Mouse (Mus musculus) layer of hippocampus, postnatal 25 days (tissue): ENCODE results near the gene Slc35f6. TPM values are rescaled to one million over a fixed set of nuclear protein-coding genes. Genes with fewer than 3 reads are reported as not detected.
A peak's percentile ranks its signal among the peaks of the same experiment; 100 is the strongest.

Experiments used
- DNase-seq, 2 experiments: peaks; one replicate each; pipeline ENCODE4 v3.0.0; 2022; ENCODE audit warnings: mixed read lengths in 2 of 2, low spot score in 1 of 2; ENCODE audit errors: extremely low spot score in 1 of 2
- total RNA-seq, 2 experiments: library from RNA; stranded (reverse); gene quantifications; 2 replicates each; pipeline ENCODE4 v1.2.3; 2021

Gene Slc35f6
- 10 to 100 TPM; 34.7 to 35.3 TPM for total RNA-seq

DNA sequence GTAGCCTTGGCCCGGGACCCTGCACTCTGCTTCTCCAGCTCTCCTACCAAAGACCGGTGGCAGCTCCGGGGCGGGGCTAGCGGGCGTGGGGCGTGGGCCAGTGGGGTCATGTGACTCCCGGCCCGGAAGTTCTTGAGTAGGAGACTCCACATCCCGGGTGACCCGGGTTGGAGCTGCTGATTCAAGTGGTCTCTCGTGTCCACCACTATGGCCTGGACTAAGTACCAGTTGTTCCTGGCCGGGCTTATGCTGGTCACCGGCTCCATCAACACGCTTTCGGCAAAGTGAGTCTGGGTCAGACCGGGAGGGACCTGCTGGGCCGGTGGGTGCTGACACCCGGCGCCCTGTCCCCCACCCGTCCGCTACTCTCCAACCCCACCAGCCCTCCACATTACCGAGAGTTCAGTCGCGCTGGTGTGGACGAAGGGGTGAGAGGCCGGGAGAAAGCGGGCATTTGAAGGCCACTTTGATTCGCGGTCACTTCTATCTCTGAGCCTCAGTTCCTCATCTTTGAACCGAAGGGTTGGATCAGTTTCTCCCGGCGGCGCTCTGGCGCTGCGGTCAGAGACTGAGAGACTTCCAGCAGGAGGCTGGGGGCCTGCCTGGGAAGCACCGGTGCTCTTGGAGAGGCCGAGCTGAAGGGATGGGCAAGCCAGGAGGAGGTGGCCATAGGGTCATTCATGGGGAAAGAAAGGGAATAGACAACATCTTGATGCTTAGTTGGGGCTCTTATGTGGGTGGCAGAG is at the start of gene Slc35f6:
Gene Slc35f6 (plus strand): TSS at position 119 of the 746 bp plus-strand sequence.
- DNase-seq, result peak; percentile 85 to 88

DNA sequence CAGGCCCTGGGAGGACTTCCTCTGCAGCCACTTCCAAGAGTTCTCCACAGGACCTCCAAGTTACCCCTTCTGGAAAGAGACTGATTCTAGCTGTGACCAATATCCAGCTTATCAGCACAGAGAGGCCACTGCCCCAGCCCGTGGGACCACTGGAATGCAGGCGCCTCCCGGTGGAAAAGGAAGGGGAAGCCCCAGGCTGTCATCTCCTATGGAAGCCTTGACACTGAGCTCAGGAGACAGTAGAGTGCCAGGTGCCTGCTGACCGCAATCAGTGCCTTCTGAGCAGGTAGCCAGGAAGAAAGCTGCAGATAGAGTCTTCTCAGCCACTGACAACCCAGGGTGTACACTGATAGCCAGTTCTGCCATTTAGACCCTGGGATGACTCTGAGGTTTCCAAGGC is 46.3 kb upstream of the Slc35f6 start:
- DNase-seq, result no peak

DNA sequence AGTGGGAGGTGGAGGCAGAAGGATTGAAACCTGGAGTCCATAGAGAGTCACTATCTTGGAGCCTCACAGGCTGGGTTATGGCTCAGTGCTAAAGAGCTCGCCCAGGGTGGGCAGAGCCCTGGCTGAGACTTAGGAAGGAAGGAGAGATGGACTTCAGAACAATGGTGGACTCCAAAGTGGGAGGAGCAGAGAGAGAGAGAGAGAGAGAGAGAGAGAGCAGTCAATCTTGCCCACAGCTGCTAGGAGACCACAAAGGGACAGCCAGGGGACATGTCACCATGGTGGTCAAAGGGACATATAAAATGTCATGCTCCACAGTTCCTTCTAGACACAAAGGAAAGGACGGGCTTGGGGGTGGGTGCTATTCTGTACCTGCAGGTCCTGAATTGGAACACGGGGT is 44.5 kb upstream of the Slc35f6 start:
- no peak for DNase-seq

DNA sequence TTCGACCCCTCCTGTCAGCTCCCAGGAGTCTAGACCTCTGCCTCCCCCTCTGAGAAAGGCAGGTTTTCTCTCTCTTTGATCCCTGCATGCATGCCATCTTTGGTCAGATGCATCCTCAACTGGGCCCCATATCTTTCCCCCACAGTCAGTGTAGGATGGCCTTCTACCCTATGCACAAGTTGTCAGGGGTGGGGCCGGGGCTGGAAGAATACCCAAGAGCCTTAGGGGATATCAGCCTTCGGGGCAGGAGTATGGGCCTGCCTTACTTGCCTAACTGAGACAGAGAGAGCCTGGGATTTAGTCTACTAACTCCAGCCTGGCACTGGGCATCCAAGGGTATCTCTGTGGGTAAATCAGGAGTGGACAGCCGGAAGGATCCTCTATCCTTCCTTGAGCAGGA is 43.8 kb upstream of the Slc35f6 start:
- DNase-seq, result no peak

DNA sequence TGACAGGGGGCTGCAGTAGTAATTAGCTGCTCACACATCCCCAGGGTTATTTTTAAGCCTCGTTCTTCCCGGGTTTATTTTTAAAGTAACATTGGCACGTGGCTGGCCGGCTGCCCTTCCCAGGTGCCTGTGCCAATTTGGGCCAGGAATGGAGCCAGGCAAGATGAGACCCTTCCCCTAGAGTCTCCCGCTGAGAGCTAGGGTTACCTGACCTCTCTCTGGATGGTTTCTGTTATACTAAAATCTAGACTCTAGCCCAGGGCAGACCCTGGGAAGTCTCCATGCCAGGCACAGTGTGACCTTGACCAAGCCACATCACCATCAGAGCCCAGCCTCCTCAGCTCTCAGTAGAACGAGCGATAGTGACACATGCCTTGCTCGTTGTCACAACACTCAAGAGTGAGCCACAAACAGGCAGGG is 43.0 kb upstream of the Slc35f6 start:
- DNase-seq, result no peak

DNA sequence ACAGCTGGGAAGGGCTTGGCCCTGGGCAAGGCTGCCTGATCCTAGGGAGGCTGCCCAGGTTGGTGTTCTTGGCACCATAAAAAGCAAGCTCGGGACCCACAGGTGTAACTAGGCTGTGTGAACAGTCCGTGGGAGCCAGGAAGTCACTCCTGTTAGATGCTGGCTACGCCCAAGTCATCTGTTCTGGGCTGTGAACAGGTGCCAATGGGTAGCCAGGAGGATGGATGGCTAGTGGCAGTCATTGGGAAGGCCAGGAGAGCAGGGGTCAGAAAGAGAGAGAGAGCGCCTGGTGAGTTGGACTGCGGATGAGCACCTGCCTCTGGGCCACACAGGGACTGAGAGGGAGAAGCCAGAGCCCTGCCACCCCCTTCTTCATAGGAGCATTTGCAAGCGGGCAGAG is 42.1 kb upstream of the Slc35f6 start:
- DNase-seq, result no peak

DNA sequence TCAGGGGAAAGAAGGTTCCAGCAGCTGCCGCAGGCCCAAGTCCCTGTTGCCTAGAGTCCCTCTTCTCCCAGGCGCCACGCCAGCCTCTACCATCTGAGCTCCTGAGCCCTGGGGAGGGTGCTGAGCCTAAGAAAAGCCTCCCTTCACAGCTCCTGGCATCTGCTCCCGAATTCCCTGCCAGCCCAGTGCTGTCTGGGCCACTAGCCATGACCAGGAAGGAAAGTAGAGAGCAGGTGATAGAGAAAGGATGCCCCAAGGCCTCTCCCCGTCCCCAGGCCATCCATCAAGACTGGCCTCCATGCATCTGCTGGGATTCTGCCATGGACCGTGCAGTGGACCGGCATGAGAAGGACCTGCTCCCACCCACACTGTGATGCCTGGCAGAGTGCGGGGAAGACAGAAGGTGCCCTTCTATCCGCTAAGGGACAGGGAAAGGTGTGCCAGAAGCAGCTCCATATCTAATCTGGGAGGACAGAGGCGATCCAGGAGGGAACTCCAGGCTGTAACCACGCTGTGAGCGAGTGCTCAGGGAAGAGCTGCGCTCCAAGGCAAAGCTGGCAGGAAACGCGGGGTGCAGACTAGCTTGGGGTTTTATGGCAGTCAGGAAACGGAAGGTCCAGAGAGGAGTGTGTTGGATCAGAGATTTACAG is 41.2 kb upstream of the Slc35f6 start:
- DNase-seq, result peak; percentile 54 to 62

DNA sequence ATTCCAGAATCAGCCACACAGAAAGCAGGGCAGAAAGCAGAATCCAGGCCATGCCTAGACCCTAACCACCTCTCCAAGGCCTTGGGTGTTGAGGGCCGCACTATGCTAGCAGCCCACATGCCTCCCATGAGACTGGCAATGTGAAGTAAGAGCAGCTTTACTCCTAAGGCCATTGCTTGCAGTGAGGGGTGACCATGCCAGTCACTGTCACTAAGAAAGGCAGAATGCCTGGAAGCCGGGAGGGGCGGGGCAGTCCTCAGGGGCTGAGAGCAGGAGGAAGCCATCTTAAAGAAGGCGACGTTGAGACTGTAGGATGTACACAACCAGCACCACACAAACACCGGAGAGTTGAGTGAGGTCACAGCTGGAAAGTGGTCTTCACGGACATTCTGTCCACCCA is 38.6 kb upstream of the Slc35f6 start:
- no peak for DNase-seq

DNA sequence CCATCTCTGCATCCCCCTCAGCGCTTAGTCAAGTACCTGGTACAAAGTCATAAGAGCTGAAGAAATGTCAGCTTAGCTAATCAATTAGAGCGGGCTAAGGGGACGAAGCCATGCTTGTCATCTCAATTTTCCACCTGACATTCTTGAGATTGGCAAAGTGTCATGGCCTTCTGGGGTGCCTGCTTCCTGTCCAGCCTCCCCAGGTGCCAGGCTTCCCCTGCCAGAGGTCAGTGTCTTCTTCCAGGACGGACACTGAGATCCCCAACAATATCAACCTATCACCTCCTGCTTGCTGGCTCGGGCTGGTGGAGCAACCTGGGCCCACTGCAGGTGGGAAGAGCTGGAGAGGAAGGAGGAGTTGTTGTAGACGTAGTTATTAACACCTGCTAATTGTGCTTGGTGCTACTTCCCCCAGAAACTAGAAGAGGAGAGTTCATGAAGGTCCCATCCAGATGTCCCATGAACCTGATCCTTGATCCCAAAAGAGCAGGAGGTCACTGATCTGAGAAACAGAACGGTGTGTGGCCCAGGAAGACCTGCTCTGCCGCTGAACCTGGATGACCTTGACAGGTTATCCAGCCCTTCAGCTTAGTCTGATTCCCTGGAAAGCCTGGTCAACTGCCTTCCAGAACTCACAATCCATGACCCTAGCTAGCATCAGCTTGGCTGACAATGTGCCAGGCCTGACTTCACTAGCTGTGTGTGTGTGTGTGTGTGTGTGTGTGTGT is 37.7 kb upstream of the Slc35f6 start:
- DNase-seq, result no peak

DNA sequence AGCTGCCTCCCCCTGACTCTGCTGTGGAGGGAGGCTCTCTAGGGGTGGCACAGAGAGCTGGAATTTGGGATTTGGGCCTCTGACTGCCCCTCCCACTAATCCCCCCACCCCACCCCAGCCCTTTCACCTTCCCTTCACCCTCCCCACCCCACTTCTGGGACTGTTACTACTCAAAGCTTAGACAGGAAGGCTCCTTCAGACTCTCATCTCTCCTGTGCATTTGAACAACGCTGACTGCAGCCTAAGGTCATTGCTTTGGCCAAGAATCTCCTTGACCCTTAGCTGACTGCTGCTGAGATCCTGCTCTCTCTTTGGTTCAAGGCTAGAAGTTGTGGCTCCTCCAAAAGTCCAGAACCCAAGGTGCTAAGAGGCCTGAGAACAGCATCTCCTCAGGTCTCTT is 36.6 kb upstream of the Slc35f6 start:
- no peak for DNase-seq

DNA sequence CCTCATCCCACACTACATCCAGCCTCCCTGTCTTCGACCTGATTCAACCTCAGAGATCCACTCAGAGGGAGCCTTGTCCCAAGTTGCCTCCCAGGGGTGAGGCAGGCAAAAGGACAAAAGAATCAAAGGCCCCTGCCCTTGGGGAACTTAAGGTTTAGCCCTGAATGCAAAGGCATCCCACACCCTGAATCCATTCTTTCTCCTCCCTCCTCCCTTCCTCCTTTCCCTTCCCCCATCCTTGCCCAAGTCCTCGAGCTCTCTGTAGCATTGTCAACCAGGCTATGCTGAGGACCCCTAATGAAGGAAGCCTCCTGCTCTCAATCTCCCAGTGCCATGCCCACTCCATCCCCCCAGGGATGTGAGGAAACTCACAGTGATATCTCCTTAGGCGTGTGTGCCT is 36.0 kb upstream of the Slc35f6 start:
- DNase-seq, result no peak

DNA sequence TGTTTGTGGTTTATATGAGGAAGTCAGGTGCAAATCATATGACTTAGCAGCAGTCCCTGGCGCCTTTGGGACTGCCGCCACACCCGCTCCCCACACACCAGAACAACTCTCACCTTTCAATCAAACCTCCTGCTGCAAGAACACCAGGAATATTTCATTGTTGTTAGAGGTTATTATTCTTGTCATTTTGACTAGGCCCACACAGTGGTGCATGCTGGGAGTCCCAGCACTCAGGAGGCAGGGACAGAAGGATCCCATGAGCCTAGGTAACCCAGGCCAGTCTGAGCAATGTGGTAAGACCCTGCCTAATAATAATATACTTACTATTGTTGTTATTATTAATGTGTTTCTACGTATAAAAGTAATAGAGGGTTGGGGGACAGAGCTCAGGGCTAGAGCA is 35.2 kb upstream of the Slc35f6 start:
- no peak for DNase-seq

DNA sequence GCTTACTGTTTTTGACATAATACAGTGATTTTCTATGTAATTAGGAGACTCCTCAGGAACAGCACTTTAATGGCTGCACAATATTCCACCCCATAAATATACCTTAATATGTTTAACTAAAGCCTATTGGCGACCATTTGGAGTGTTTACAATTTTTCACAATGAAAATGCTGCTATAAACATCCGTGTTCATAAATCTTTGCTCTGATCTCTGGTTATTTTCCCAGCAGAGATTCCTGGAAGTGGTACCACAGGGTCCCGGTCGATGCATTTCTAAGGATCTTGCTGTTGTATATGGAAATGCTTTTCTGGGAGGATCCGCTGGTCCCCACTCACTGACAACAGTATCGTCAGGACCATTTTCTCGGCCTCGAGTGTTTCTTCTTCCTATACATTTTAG is 34.5 kb upstream of the Slc35f6 start:
- no peak for DNase-seq

DNA sequence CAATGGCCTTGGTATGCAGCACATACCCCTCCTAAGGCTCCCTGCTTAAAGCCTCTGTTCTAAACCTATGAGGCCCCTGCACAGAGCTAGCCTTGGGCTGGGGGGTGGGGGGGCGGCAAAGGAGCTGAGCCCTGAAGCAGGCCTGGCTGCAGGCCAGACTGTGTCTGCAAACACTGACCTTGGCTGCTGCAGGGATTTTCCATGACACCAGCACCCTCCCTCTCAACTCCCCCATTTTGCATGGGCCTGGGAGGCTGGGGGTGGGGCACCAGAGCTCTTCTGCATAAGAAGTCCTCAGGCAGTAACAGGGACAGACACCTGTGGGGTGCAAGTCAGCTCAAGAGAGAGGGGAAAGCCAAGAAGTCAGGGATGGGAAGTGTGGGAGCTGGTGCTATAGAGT is 33.5 kb upstream of the Slc35f6 start:
- no peak for DNase-seq

DNA sequence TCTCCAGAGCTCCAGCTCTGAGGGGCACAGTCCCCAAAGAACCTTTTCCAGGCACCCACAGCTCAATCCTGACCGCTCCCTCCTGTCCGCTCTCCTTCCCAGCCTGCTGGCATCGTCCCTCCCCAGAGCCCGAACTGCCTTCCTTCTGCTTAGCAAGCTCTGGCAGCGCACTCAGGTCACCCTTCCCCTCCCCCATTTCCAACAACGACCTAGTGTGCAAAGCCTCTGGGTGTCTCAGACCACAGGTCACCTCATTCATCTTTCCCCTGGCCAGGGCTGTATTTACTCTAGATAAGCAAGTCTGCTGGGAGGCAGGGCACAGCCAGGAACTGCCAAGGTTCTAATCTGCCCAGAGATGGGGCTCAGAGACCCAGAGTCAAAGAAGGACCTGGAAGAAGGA is 32.3 kb upstream of the Slc35f6 start:
- no peak for DNase-seq

DNA sequence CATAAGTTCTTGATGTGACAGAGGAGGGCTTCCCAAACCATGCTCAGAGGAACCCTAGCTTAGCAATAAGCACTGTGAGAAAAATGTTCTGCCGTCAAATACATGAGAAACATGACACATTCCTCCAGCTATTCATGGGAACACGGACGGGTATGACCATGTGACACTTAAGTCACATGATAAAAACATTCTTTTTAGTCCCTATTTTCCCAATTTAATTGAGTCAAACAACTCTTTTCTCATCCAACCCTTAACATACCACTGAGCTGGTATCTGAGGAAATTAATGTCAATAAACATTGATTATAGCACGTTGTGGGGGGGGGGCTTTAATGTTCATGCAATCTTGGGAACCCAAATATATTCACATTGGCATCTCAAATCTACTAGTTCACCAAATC is 31.9 kb upstream of the Slc35f6 start:
- DNase-seq, result no peak

DNA sequence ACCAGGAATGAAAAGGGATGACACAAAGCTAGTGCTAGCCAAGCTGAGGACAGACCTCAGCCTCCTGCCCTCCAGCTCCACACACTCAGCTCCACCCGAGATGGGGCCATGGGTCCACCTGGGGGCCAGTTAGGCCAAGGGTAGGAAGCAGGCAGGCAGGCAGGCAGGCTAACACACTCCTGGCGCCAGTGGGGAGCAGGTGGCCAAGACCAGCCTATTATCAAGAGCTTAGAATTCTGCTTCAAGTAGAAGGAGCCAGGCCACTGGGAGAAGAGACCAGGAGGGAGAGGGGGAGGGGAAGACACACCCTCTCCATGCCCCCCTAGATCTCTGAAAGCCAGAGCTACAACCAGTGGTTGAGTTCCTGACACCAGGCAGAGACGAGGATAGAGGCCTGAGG is 31.1 kb upstream of the Slc35f6 start:
- no peak for DNase-seq

DNA sequence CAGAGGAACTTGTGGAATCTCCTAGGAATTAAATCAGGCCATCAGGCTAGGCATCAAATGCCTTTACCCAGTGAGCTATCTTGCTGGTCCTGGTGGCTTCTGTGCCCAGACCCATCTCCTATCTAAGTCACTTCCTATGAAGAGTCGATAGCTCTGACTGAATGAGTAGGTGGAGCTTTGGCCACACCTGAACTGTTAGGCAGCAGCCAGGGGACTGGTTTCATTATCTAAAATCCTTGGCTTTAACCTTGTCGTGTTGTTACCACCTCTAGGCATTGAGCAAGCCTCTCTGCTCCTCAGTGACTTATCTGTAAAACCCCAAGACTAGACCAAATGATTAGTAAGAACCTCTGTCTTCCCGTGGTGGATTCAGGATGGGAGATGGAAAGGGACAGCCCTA is 30.4 kb upstream of the Slc35f6 start:
- no peak for DNase-seq

DNA sequence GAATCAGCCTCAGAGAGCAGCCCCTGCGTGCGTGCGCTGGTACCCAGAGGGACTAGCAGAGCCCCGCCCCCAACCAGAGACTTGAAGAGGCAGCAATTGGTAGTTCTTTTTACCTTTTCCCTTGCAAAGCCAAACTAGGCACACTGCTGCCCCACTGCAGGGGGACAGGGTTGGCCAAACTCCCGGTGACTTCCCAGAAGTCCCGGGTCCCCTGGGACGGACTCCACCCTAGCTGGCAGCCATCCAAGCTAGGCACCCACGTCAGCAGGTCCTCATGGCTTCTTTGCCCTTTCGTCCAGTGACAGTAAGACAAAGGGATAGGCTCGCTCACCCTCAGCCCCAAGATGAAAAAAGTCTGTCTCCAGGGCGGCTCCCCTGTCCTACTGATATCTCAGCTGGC is 29.9 kb upstream of the Slc35f6 start:
- DNase-seq, result no peak

DNA sequence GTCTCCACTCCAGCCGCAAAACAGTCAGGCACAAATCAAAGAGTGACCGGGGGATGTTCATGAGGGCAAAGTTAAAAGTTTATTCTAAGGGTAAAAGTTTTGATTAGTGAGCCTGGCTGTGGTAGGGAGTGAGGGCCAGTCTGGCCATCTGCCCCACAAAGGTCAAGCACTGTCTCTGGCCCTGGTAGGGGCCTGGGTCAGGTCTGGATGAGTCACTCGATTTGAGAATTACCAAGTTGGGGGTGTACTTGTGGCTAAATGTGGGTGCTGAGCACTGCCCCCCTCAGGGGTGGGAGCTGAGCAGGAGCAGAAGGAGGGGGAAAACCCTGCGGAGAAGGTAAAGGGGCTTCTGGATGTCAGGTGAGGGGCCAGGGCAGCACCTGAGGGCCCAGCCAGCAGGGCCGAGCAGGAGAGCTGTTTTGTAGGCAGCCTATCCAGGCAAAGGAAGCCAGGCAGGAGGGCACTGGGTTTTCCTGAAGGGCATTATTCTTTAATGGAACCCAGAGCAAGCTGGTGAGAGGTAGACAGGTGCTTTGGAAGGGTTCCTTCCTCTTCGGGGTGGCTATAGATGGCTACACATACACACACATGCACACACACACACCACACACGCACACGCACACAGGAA is 29.2 kb upstream of the Slc35f6 start:
- DNase-seq, result no peak

DNA sequence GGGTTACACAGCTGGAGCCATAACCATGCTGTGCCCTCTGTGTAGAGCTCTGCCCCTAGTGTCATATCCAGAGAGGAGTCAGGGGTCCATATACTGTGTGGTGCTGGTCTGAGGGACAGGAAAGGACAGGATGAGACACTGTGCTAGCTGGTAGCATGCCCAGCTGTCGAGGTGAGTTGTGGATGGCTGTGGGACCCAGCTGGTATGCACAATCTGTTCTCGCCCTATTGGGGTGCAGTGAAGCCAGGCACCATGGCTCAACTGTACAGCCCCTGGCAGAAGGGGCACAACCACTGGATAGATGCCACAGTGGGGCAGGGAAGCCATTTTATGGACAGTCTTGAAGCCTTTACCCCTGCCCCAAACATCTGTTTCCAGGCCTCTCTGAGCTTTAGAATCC is 28.5 kb upstream of the Slc35f6 start:
- no peak for DNase-seq
